Comparison of ENCODE assay signal across 22 mouse cellular contexts in the genomic region with DNA sequence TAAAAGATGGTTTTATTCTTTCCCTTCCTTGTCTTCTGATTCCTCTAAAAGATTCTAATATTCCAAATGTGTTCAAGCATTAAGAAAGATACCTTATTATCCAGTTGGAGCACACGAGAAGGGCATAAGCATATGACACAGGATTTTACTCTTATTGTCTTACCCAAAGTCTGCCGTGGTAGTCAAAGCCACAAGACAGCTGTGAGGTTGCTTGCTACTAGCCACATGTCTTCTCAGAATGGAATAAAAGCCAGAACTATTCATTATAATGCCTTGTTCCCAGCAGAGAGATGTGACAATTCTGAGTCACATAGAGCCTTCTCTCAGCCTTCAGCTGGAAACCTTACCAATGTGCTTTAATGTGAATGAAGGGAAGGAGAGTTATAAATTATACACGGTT.
DNase-seq lines count a peak whose midpoint lies in the region; ATAC-seq and TF ChIP-seq lines count a peak whose summit lies in the region.
"Had no signal": no experiment of that assay in that cellular context is flagged by ENCODE, and none has a peak within 500 bp of the region (broad histone marks: within the 10 kb centered on the region; RNA-seq: fewer than 3 reads in every experiment).

No protein-coding gene starts in this region.

- TF ChIP-seq CTCF in brain, embryonic 14.5 days (IDR thresholded peaks at IDR 0.05; ENCODE audit: borderline replicate concordance, extremely low read depth, insufficient read depth, insufficient read length) = no peak
- no peak for TF ChIP-seq CTCF in stomach, postnatal 0 days (IDR thresholded peaks at IDR 0.05; ENCODE audit: low read depth)

- H3K27ac ChIP-seq in neural tube, embryonic 11.5 days (ENCODE audit: low read depth, low read length) = no peak overlapping the region
- H3K27ac ChIP-seq in stomach, postnatal 0 days (replicated peaks) = no peak overlapping the region

- no peak for TF ChIP-seq POLR2A in brain, embryonic 14.5 days (IDR thresholded peaks at IDR 0.05; ENCODE audit: borderline replicate concordance, extremely low read depth, insufficient read depth, insufficient read length, poor library complexity, severe bottlenecking)
- TF ChIP-seq POLR2A in myocyte (IDR thresholded peaks at IDR 0.05; ENCODE audit: insufficient read length, low read depth) = no peak

- TF ChIP-seq EP300 in stomach, postnatal 0 days (optimal IDR thresholded peaks at IDR 0.05) = no peak

- no peaks in the 10 kb centered on the region for H3K79me2 ChIP-seq in myocyte (ENCODE audit: control insufficient read depth, insufficient read depth)

- no peak overlapping the region for H3ac ChIP-seq in myocyte (ENCODE audit: control insufficient read depth, insufficient read length)

- no peaks in the 10 kb centered on the region for H3K27me3 ChIP-seq in neural tube, embryonic 11.5 days (ENCODE audit: control insufficient read depth, insufficient read depth, low read length)
- no peaks in the 10 kb centered on the region for H3K27me3 ChIP-seq in myocyte (ENCODE audit: control insufficient read depth, insufficient read depth, insufficient read length)
- no peaks in the 10 kb centered on the region for H3K27me3 ChIP-seq in stomach, postnatal 0 days (ENCODE audit: control insufficient read depth, insufficient read depth, low read length)
- H3K27me3 ChIP-seq: CH12.LX, Patski had no signal

- no peak overlapping the region for H3K9ac ChIP-seq in neural tube, embryonic 11.5 days (ENCODE audit: low read length)
- H3K9ac ChIP-seq in stomach, postnatal 0 days (ENCODE audit: low read length) = no peak overlapping the region

- no peaks in the 10 kb centered on the region for H3K4me1 ChIP-seq in neural tube, embryonic 11.5 days (ENCODE audit: control insufficient read depth, insufficient read depth, low read length)
- H3K4me1 ChIP-seq in stomach, postnatal 0 days (replicated peaks; ENCODE audit: control insufficient read depth, insufficient read depth) = no peaks in the 10 kb centered on the region

- H3K4me3 ChIP-seq in neural tube, embryonic 11.5 days (ENCODE audit: low read depth, low read length) = no peak overlapping the region
- H3K4me3 ChIP-seq in myocyte = no peak overlapping the region
- no peak overlapping the region for H3K4me3 ChIP-seq in stomach, postnatal 0 days (ENCODE audit: low read depth, low read length)

- H3K36me3 ChIP-seq in neural tube, embryonic 11.5 days (ENCODE audit: control insufficient read depth, insufficient read depth, low read length) = no peaks in the 10 kb centered on the region
- H3K36me3 ChIP-seq in myocyte (ENCODE audit: control insufficient read depth, insufficient read depth) = no peaks in the 10 kb centered on the region
- no peaks in the 10 kb centered on the region for H3K36me3 ChIP-seq in stomach, postnatal 0 days (ENCODE audit: control insufficient read depth, insufficient read depth, low read length)
- H3K36me3 ChIP-seq: G1E had no signal

- no peaks in the 10 kb centered on the region for H3K9me3 ChIP-seq in neural tube, embryonic 11.5 days (ENCODE audit: control insufficient read depth, low read length)
- no peaks in the 10 kb centered on the region for H3K9me3 ChIP-seq in stomach, postnatal 0 days (ENCODE audit: control insufficient read depth, low read length)
- H3K9me3 ChIP-seq: G1E had no signal

- no peak overlapping the region for H3K4me2 ChIP-seq in neural tube, embryonic 11.5 days (ENCODE audit: low read depth)
- peak overlapping the region; percentile 39 for H3K4me2 ChIP-seq in myocyte (ENCODE audit: low read depth)
- no peak overlapping the region for H3K4me2 ChIP-seq in stomach, postnatal 0 days (replicated peaks; ENCODE audit: low read depth)

- no peak for DNase-seq in neural tube, embryonic 11.5 days (ENCODE audit: low spot score)
- DNase-seq in neural tube, embryonic 10.5 days (ENCODE audit: extremely low spot score, low spot score) = no peak
- DNase-seq in brain, embryonic 14.5 days (ENCODE audit: low read depth) = peak; percentile 2
- DNase-seq in stomach, postnatal 0 days (ENCODE audit: low spot score) = no peak
- no peak for DNase-seq in frontal cortex, postnatal 14 days (ENCODE audit: low spot score in 2 of 2)
- DNase-seq: adrenal gland, adult 2 months; adrenal gland, adult 8-10 months; adrenal gland, postnatal 10 days; adrenal gland, postnatal 14 days; adrenal gland, postnatal 25 days; adrenal gland, postnatal 36 days; B cell, adult 2 months; cerebellum, adult 11 months; cerebellum, adult 11-12 months; cerebellum, adult 18-20 months; cerebellum, adult 2 months had no signal

- peak; percentile 35; the same call in 1 of the 2 replicates for ATAC-seq in neural tube, embryonic 11.5 days (ENCODE audit: insufficient read depth, low FRiP score, low TSS enrichment)
- no peak for ATAC-seq in stomach, postnatal 0 days (ENCODE audit: low FRiP score, low TSS enrichment)
- ATAC-seq: activated CD4-positive, CD25-positive, alpha-beta regulatory T cell, adult 4 months; CD4-positive, CD25-positive, alpha-beta regulatory T cell, adult 4 months; Patski had no signal

- WGBS in neural tube, embryonic 11.5 days = 58% methylated on average over 3 of the region's 3 CpGs
- 78% methylated on average over 3 of the region's 3 CpGs for WGBS in stomach, postnatal 0 days

TF ChIP-seq in myocyte, 11 proteins besides CTCF, POLR2A, EP300 and RAD21:
- no peak for TF ChIP-seq CEBPB (IDR thresholded peaks at IDR 0.05; ENCODE audit: insufficient read depth, poor library complexity, severe bottlenecking)
- no peak for TF ChIP-seq E2F4 (IDR thresholded peaks at IDR 0.05; ENCODE audit: insufficient read depth)
- TF ChIP-seq REST (IDR thresholded peaks at IDR 0.05; ENCODE audit: insufficient read depth, insufficient read length) = no peak
- peak in 1 of 3 experiments; percentile 71 for TF ChIP-seq MYOG (IDR thresholded peaks at IDR 0.05; ENCODE audit: control insufficient read depth in 1 of 3, insufficient read depth in 1 of 3, insufficient read length in 2 of 3, low read depth in 2 of 3)
- no peak for TF ChIP-seq MAX (IDR thresholded peaks at IDR 0.05; ENCODE audit: low read depth)
- TF ChIP-seq MYOD1 (IDR thresholded peaks at IDR 0.05; ENCODE audit: control insufficient read depth in 1 of 3, insufficient read length in 2 of 3, low read depth in 2 of 3) = peak in 2 of 3 experiments; percentile 61 to 63
- no peak for TF ChIP-seq TCF3 (IDR thresholded peaks at IDR 0.05; ENCODE audit: insufficient read length, low read depth)
- TF ChIP-seq USF1 (IDR thresholded peaks at IDR 0.05; ENCODE audit: low read depth) = no peak
- no peak for TF ChIP-seq SRF (IDR thresholded peaks at IDR 0.05; ENCODE audit: control insufficient read depth, insufficient read length, low read depth)
- no peak for TF ChIP-seq TCF12 (IDR thresholded peaks at IDR 0.05; ENCODE audit: insufficient read depth, poor library complexity, severe bottlenecking)
- no peak for TF ChIP-seq POLR2AphosphoS2 (IDR thresholded peaks at IDR 0.05; ENCODE audit: insufficient read length, low read depth)
